Mouse (Mus musculus) thymus, adult 2 months (tissue): ENCODE data around the gene Svs1.

Experiments used
- CTCF ChIP-seq: fragments of 200-500 bp; IDR thresholded peaks from 2 replicates; pipeline ENCODE4 v1.5.1; 2012; ENCODE audit warnings: mild to moderate bottlenecking, control low read depth, low read length, moderate library complexity, borderline replicate concordance; ENCODE audit not compliant: control insufficient read depth, poor library complexity, insufficient read depth; ENCODE audit errors: extremely low read depth
- POLR2A ChIP-seq: fragments of 200-500 bp; IDR thresholded peaks from 2 replicates; pipeline ENCODE4 v1.6.1; 2012; ENCODE audit warnings: mild to moderate bottlenecking, low read length, control low read depth, moderate library complexity; ENCODE audit not compliant: control insufficient read depth, poor library complexity, insufficient read depth; ENCODE audit errors: extremely low read depth

DNA sequence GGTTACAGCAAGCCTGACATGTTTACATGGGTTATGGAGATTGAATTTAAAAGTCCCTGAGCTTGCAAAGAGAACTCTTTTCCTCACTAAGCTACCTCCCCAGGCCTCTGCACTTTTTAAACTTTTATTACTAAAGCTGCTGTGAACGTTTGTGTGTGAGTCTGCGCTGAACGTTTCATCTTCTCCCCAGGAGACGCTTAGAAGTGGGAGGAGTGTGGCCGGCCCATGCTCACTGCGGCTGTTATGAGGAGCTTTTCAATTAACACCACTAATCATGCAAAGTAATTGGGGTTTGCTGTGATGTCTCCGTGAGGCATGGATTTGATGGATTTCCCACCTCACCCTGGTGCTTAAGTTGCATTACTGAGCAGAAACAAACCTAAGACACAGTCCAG, 22.5 kb downstream of the Svs1 start:
- TF ChIP-seq POLR2A (no peak), CTCF (no peak)
